Mouse (Mus musculus): Measurements from ENCODE around the gene Gpr171. TPM values are rescaled to one million over a fixed set of nuclear protein-coding genes. Genes with fewer than 3 reads are reported as not detected.
"Not testable (repeated sequence)": the region's sequence is repeated elsewhere in the genome, so short reads cannot be mapped to it uniquely, and the experiment has no call there.

The Gpr171 gene
- polyA plus RNA-seq, 1 experiment, result not detected

- 0 out of 2 replicates have a peak, but pooled peaks have one; percentile 18 for TF ChIP-seq CTCF (IDR thresholded peaks at IDR 0.05; ENCODE audit: borderline replicate concordance, extremely low read depth, insufficient read depth, insufficient read length)
- no peak for TF ChIP-seq POLR2A (IDR thresholded peaks at IDR 0.05; ENCODE audit: borderline replicate concordance, extremely low read depth, insufficient read depth, insufficient read length, poor library complexity, severe bottlenecking)
- peak; percentile 29 for DNase-seq (ENCODE audit: low read depth)
Measured at GRCm38 (mm10) chr3:59077278-59077677, 24.3 kb downstream of the Gpr171 start.

- DNase-seq (ENCODE audit: low read depth), result not testable (repeated sequence)
Measured at GRCm38 (mm10) chr3:59069071-59069470, 32.5 kb downstream of the Gpr171 start.

- no peak for DNase-seq (ENCODE audit: low read depth)
- TF ChIP-seq POLR2A (IDR thresholded peaks at IDR 0.05; ENCODE audit: borderline replicate concordance, extremely low read depth, insufficient read depth, insufficient read length, poor library complexity, severe bottlenecking) (no peak), CTCF (IDR thresholded peaks at IDR 0.05; ENCODE audit: borderline replicate concordance, extremely low read depth, insufficient read depth, insufficient read length) (no peak)
Measured at GRCm38 (mm10) chr3:59066558-59067294, 34.9 kb downstream of the Gpr171 start.

GRCm38 (mm10) chr3:59065937-59066336 lies 35.7 kb downstream of the Gpr171 start:
- TF ChIP-seq CTCF (IDR thresholded peaks at IDR 0.05; ENCODE audit: borderline replicate concordance, extremely low read depth, insufficient read depth, insufficient read length) (no peak), POLR2A (IDR thresholded peaks at IDR 0.05; ENCODE audit: borderline replicate concordance, extremely low read depth, insufficient read depth, insufficient read length, poor library complexity, severe bottlenecking) (no peak)
- DNase-seq (ENCODE audit: low read depth), result no peak

- TF ChIP-seq POLR2A (IDR thresholded peaks at IDR 0.05; ENCODE audit: borderline replicate concordance, extremely low read depth, insufficient read depth, insufficient read length, poor library complexity, severe bottlenecking) (no peak), CTCF (IDR thresholded peaks at IDR 0.05; ENCODE audit: borderline replicate concordance, extremely low read depth, insufficient read depth, insufficient read length) (no peak)
- no peak for DNase-seq (ENCODE audit: low read depth)
Measured at GRCm38 (mm10) chr3:59063431-59063830, 38.2 kb downstream of the Gpr171 start.

GRCm38 (mm10) chr3:59062141-59062540 lies 39.5 kb downstream of the Gpr171 start:
- no peak for DNase-seq (ENCODE audit: low read depth)
- no peak for TF ChIP-seq POLR2A (IDR thresholded peaks at IDR 0.05; ENCODE audit: borderline replicate concordance, extremely low read depth, insufficient read depth, insufficient read length, poor library complexity, severe bottlenecking)
- TF ChIP-seq CTCF (IDR thresholded peaks at IDR 0.05; ENCODE audit: borderline replicate concordance, extremely low read depth, insufficient read depth, insufficient read length), result no peak

GRCm38 (mm10) chr3:59060131-59060530 lies 41.5 kb downstream of the Gpr171 start:
- TF ChIP-seq POLR2A (IDR thresholded peaks at IDR 0.05; ENCODE audit: borderline replicate concordance, extremely low read depth, insufficient read depth, insufficient read length, poor library complexity, severe bottlenecking) (no peak), CTCF (IDR thresholded peaks at IDR 0.05; ENCODE audit: borderline replicate concordance, extremely low read depth, insufficient read depth, insufficient read length) (no peak)
- no peak for DNase-seq (ENCODE audit: low read depth)

- TF ChIP-seq POLR2A (IDR thresholded peaks at IDR 0.05; ENCODE audit: borderline replicate concordance, extremely low read depth, insufficient read depth, insufficient read length, poor library complexity, severe bottlenecking) (no peak), CTCF (IDR thresholded peaks at IDR 0.05; ENCODE audit: borderline replicate concordance, extremely low read depth, insufficient read depth, insufficient read length) (peak; percentile 83)
- DNase-seq (ENCODE audit: low read depth), result peak; percentile 93
Measured at GRCm38 (mm10) chr3:59059022-59059541, 42.5 kb downstream of the Gpr171 start.

GRCm38 (mm10) chr3:59054834-59055535 lies 46.6 kb downstream of the Gpr171 start:
- no peak for DNase-seq (ENCODE audit: low read depth)
- TF ChIP-seq CTCF (IDR thresholded peaks at IDR 0.05; ENCODE audit: borderline replicate concordance, extremely low read depth, insufficient read depth, insufficient read length) (no peak), POLR2A (IDR thresholded peaks at IDR 0.05; ENCODE audit: borderline replicate concordance, extremely low read depth, insufficient read depth, insufficient read length, poor library complexity, severe bottlenecking) (no peak)

Other genes starting within 250 kb of the Gpr171 start
- gene Clrn1, start 216.5 kb downstream of the Gpr171 start, polyA plus RNA-seq (2012; rRNA removed), result 0.74 and 0.85 TPM in 2 replicates
- 9.8 and 12.3 TPM in 2 replicates for gene Med12l, start 96.0 kb downstream of the Gpr171 start, polyA plus RNA-seq (2012; rRNA removed)
- gene P2ry14, start 51.8 kb upstream of the Gpr171 start, polyA plus RNA-seq (2012; rRNA removed), result 1.0 and 1.4 TPM in 2 replicates
- gene Gpr87, start 93.3 kb upstream of the Gpr171 start, polyA plus RNA-seq (2012; rRNA removed), result 0.08 and 0.48 TPM in 2 replicates
- gene P2ry13, start 109.1 kb upstream of the Gpr171 start, polyA plus RNA-seq (2012; rRNA removed), result 1.6 TPM in 2 replicates
- gene P2ry12, start 161.1 kb upstream of the Gpr171 start, polyA plus RNA-seq (2012; rRNA removed), result 6.6 and 6.7 TPM in 2 replicates
- 2.3 and 4.8 TPM in 2 replicates for gene Igsf10, start 242.6 kb upstream of the Gpr171 start, polyA plus RNA-seq (2012; rRNA removed)